Mouse (Mus musculus) cortical plate, adult 2 months (tissue): ENCODE measurements at regions not wholly inside any gene's neighbourhood (a gene's known extent, or its start where the extent isn't known, plus 50 kb on each side); places are given as distances from the start of the nearest gene placed in this dataset.

ENCODE experiments used
- CTCF ChIP-seq: fragments of 200-500 bp; IDR thresholded peaks from 2 replicates; pipeline ENCODE4 v1.5.1; 2011; ENCODE audit warnings: mild to moderate bottlenecking, control low read depth, low read length; ENCODE audit not compliant: insufficient read depth; ENCODE audit errors: extremely low read depth
- POLR2A ChIP-seq: fragments of 200-500 bp; IDR thresholded peaks from 2 replicates; pipeline ENCODE4 v1.6.1; 2011; ENCODE audit warnings: mild to moderate bottlenecking, low read length, control low read depth; ENCODE audit not compliant: insufficient read depth; ENCODE audit errors: extremely low read depth

GRCm38 (mm10) chr13:6214189-6214588, 333.8 kb upstream of the Pitrm1 start:
- TF ChIP-seq POLR2A (no peak), CTCF (no peak)
